Mouse (Mus musculus) ES-CJ7 (cell line): Measurements from ENCODE around the gene B4galt5.
A peak's percentile ranks its signal among the peaks of the same experiment; 100 is the strongest.

Source experiments
- DNase-seq: peaks from one replicate; pipeline ENCODE4 v3.0.0; 2011; ENCODE audit warnings: low read depth, low spot score

B4galt5 gene

DNA sequence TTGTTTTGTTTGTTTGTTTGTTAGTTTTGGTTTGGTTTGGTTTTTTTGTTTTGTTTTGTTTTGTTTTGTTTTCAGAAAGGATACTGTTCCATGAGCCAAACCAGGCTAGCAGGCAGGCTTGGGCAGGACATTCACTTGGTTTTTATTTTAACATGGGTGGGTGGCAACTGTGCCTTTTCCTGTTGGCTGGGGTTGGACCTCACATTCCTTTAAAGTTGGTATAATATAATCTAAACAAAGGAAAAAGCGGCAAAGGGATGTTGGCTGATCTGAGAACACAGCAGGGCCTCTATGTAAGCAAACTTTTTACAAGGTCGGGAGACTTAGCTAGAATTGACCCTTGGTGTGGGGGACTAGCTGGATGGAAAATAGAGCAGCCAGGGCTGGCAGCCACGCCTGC, 91.2 kb downstream of the B4galt5 start:
- DNase-seq = no peak

DNA sequence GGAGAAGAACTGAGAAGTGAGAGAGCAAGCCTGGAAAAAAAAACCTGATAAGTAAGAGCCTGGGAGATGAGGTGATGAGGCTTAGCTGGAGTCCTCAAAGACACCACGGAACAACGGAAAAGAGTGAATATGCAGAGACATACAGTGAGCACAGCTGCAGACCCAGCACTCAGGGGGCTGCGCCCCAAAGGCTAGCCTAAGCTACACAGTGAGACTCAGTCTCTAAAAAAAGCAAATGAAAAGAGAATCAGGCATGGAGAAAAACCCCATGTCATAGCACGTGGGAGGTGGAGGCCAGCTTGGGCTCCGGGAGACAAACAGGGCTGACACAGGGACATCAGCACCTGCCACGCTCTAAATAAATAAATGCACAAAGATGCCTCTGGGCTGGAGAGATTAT, 94.2 kb downstream of the B4galt5 start:
- DNase-seq = no peak

DNA sequence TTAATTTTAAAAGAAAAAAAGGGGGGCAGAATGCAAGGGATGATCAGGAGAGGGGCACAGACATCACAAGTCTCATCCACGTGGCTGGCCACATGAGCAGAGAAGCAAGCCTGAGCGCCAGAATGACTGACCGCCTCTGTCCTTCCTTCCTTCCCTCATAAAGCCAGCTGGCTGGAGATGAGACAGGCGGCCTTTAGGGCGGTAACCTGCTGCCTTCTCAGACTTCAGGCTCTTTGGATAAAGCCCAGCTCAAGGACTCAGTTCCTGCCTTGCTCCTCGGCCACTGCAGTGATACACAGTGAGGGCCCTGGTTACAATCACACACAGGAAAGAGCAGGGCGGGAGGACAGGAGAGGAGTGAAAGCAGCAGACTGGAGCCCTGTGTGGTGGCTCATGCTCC, 94.8 kb downstream of the B4galt5 start:
- DNase-seq = no peak

DNA sequence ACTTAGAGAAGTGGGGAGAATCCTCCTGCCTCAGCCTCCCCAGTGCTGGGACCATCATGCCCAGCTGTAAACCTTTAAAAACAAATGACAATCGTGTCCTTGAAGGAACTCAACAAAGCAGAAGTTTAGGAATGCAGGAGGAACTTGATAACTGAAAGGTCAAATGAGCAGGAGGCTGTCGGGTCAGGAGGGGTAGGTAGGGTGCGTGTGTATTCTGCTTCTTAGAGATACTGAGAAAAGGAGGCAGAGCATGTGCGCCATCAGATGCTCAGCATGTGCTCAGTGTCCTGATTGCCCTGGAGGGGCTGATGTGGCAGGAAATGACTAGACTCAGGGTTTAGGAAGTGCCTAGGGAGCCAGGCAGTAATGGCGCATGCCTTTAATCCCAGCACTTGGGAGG, 95.5 kb downstream of the B4galt5 start:
- peak; percentile 40 for DNase-seq

DNA sequence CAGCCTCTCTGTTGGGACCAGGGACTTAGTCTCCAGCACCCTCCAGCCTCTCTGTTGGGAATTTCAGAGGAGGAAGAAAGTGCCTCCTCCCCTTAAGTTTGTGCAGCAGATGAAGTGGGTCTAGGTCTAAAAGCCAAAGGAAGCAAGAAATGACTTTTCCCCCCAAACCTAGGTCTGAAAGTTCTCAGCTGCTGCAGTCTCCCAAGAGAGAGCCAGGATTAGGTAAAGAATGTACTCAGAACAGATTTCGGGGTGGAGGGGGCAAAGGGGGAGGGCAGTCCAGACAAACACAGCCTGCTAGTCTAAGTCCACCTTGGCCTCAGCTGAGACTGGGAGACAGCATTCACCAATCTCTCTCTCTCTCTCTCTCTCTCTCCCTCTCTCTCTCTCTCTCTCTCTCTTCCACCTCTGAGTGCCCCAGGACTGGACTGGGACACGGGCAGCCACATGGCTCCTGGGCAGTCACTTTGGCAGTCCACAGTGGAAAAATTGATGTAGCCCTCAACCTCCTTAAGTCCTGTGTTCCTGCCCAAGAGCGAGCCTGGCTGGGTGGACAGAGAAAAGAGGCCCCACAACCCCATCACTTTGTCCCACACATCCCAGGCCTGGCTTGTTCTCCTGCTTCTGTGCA, 96.8 kb downstream of the B4galt5 start:
- DNase-seq = no peak

DNA sequence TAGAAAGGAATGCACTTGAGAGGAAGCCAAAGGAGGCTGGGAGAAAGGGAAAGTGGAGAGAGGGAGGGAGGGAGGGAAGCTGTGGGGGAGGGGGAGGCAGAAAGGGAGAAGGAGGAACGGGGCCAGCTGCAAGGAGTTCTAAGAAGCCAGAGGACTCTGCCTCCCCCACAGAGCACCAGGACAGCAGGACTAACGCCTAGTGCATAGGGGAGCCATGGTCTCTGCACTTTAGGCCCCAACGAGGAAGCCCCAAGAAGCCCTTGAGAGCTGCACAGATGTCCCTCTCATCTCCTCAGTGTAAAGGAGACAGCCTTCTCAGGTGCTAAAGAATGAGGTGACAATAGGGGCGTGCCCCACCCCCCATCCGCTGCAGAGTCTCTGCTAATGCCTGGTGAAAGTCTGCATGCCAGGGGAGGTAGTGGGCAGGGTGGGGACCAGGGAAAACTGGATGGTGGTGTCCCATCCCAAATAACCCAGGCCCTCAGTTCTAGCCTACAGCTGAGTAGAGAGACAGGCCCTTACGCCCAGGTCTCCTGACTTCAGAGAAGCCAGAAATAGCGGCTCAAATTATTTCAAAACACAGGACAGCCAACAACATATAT, 98.1 kb downstream of the B4galt5 start:
- DNase-seq = peak; percentile 52

DNA sequence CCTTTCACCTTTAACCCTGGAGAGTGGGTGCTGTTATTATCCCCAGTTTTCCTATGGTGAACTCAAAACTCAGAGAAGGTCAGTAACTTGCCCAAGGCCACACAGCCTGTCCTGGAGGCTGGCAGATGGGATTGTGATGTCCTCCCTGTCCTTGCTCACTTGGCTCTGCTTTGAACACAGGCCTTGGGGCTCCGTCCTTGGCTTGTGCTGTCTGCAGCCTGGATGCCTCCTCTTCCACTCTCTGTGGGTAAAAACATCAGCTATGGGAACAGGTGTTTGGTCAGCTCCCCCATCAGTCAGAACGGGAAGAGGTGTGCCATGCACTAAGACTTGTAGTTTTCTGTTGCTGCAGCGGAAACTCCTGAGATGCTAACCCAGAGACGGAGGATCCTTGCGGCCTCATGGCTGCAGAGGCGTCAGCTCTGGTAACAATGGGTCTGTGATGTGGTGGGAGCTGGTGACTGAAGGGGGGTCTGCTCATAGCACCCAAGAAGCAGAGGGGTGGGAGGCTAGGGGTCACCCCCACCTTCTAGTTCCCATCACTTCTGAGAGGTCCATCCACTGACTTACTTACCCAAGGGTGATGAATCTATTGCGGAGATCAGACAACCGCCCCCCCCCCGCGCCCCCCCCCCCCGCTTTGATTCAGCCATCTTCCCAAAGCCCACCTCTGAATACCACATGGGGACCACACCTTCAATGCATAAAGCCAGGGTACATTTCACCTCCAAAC, 98.8 kb downstream of the B4galt5 start:
- DNase-seq = no peak

DNA sequence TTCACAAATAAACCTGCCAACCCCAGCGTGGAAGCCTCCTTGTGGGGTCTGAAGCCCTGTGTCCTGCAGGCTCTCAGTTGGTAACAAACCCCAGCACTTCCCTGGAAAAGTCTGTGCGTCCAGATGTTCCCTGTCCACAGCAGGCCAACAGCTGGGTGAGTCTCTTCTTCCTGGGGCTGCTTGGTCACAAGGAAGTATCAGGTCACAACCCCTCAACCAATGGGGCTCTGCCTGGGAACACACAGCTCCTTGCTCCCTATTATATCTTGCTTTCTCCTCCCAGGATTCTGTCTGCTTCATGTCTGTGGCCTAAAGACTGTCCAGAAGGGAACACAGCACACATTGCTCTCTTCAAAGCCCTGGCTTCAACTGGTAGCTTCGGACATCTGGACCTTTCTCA, 99.4 kb downstream of the B4galt5 start:
- DNase-seq = no peak
